Mouse (Mus musculus) myocyte (in vitro differentiated cells): ENCODE measurements at regions not wholly inside any gene's neighbourhood (a gene's known extent, or its start where the extent isn't known, plus 50 kb on each side); places are given as distances from the start of the nearest gene placed in this dataset.

ENCODE experiments used
- H3K27me3 ChIP-seq: one replicate; pipeline ENCODE4 v1.6.1; 2011; ENCODE audit not compliant: control insufficient read depth, insufficient read depth, insufficient read length
- H3K36me3 ChIP-seq: one replicate; pipeline ENCODE4 v1.6.1; 2011; ENCODE audit not compliant: control insufficient read depth, insufficient read depth
- H3K4me2 ChIP-seq: one replicate; pipeline ENCODE4 v1.6.1; 2011; ENCODE audit warnings: low read depth, control low read depth
- H3K4me3 ChIP-seq: one replicate; pipeline ENCODE4 v1.5.1; 2011; ENCODE audit warnings: mild to moderate bottlenecking, control low read depth, moderate library complexity
- H3K79me2 ChIP-seq: one replicate; pipeline ENCODE4 v1.6.1; 2011; ENCODE audit not compliant: control insufficient read depth, insufficient read depth
- H3ac ChIP-seq: one replicate; pipeline ENCODE4 v1.6.1; 2011; ENCODE audit not compliant: control insufficient read depth, insufficient read length
- CEBPB ChIP-seq: IDR thresholded peaks from 2 replicates; pipeline ENCODE4 v1.6.1; 2011; ENCODE audit warnings: mild to moderate bottlenecking, moderate library complexity; ENCODE audit not compliant: poor library complexity, insufficient read depth, severe bottlenecking
- E2F4 ChIP-seq: IDR thresholded peaks from one replicate; pipeline ENCODE4 v1.6.1; 2011; ENCODE audit warnings: mild to moderate bottlenecking, control low read depth, moderate library complexity; ENCODE audit not compliant: insufficient read depth
- MAX ChIP-seq: IDR thresholded peaks from one replicate; pipeline ENCODE4 v1.6.1; 2011; ENCODE audit warnings: low read depth, mild to moderate bottlenecking, control low read depth
- MYOD1 ChIP-seq, 3 experiments: IDR thresholded peaks; one replicate each; pipeline ENCODE4 v1.6.1; 2011; ENCODE audit warnings: control low read depth in 2 of 3, low read depth in 2 of 3, mild to moderate bottlenecking in 2 of 3, moderate library complexity in 1 of 3; ENCODE audit not compliant: insufficient read length in 2 of 3, control insufficient read depth in 1 of 3
- MYOG ChIP-seq, 3 experiments: IDR thresholded peaks; one replicate each; pipeline ENCODE4 v1.6.1; 2011; ENCODE audit warnings: control low read depth in 2 of 3, low read depth in 2 of 3, mild to moderate bottlenecking in 2 of 3; ENCODE audit not compliant: insufficient read length in 2 of 3, control insufficient read depth in 1 of 3, insufficient read depth in 1 of 3
- POLR2A ChIP-seq: IDR thresholded peaks from one replicate; pipeline ENCODE4 v1.6.1; 2011; ENCODE audit warnings: low read depth, mild to moderate bottlenecking, control low read depth, moderate library complexity; ENCODE audit not compliant: insufficient read length
- POLR2AphosphoS2 ChIP-seq: IDR thresholded peaks from one replicate; pipeline ENCODE4 v1.6.1; 2011; ENCODE audit warnings: low read depth, control low read depth; ENCODE audit not compliant: insufficient read length
- REST ChIP-seq: IDR thresholded peaks from one replicate; pipeline ENCODE4 v1.6.1; 2011; ENCODE audit warnings: mild to moderate bottlenecking, control low read depth, moderate library complexity; ENCODE audit not compliant: insufficient read depth, insufficient read length
- SRF ChIP-seq: IDR thresholded peaks from one replicate; pipeline ENCODE4 v1.6.1; 2011; ENCODE audit warnings: low read depth; ENCODE audit not compliant: control insufficient read depth, insufficient read length
- TCF12 ChIP-seq: IDR thresholded peaks from one replicate; pipeline ENCODE4 v1.6.1; 2011; ENCODE audit warnings: mild to moderate bottlenecking, control low read depth; ENCODE audit not compliant: poor library complexity, insufficient read depth, severe bottlenecking
- TCF3 ChIP-seq: IDR thresholded peaks from one replicate; pipeline ENCODE4 v1.6.1; 2011; ENCODE audit warnings: low read depth, control low read depth; ENCODE audit not compliant: insufficient read length
- USF1 ChIP-seq: IDR thresholded peaks from one replicate; pipeline ENCODE4 v1.6.1; 2011; ENCODE audit warnings: low read depth, mild to moderate bottlenecking, control low read depth, moderate library complexity

GRCm38 (mm10) chr10:98073432-98073831, 346.9 kb upstream of the C030005K15Rik start:
- no peak overlapping the region for H3K4me2 ChIP-seq
- no peak for TF ChIP-seq POLR2AphosphoS2
- TF ChIP-seq TCF3 = no peak
- no peak for TF ChIP-seq MYOD1 (IDR thresholded peaks at IDR 0.05; ENCODE audit: control insufficient read depth in 1 of 3, insufficient read length in 2 of 3, low read depth in 2 of 3)
- no peak for TF ChIP-seq SRF
- no peak for TF ChIP-seq MAX
- no peak for TF ChIP-seq TCF12
- no peak for TF ChIP-seq REST
- TF ChIP-seq USF1 = no peak
- TF ChIP-seq MYOG (IDR thresholded peaks at IDR 0.05; ENCODE audit: control insufficient read depth in 1 of 3, insufficient read depth in 1 of 3, insufficient read length in 2 of 3, low read depth in 2 of 3) = no peak
- TF ChIP-seq CEBPB = no peak
- no peak for TF ChIP-seq E2F4
- no peak for TF ChIP-seq POLR2A
- no peaks in the 10 kb centered on the region for H3K27me3 ChIP-seq

GRCm38 (mm10) chr10:98084881-98085280, 358.3 kb upstream of the C030005K15Rik start:
- Histone ChIP-seq H3K27me3 (no peaks in the 10 kb centered on the region), H3K36me3 (no peaks in the 10 kb centered on the region), H3K4me2 (no peak overlapping the region), H3K79me2 (no peaks in the 10 kb centered on the region), H3ac (no peak overlapping the region), H3K4me3 (no peak overlapping the region)
- no peak for TF ChIP-seq MYOD1 (IDR thresholded peaks at IDR 0.05; ENCODE audit: control insufficient read depth in 1 of 3, insufficient read length in 2 of 3, low read depth in 2 of 3)
- no peak for TF ChIP-seq MYOG (IDR thresholded peaks at IDR 0.05; ENCODE audit: control insufficient read depth in 1 of 3, insufficient read depth in 1 of 3, insufficient read length in 2 of 3, low read depth in 2 of 3)
- no peak for TF ChIP-seq TCF3
- TF ChIP-seq USF1 = no peak
- no peak for TF ChIP-seq SRF
- no peak for TF ChIP-seq E2F4
- no peak for TF ChIP-seq CEBPB
- TF ChIP-seq TCF12 = no peak
- TF ChIP-seq MAX = no peak
- no peak for TF ChIP-seq POLR2A
- TF ChIP-seq POLR2AphosphoS2 = no peak
- TF ChIP-seq REST = no peak

More at GRCm38 (mm10) chr10:98073432-98073831, 346.9 kb upstream of the C030005K15Rik start:
- Histone ChIP-seq H3K4me3 (no peak overlapping the region), H3K36me3 (no peaks in the 10 kb centered on the region), H3ac (no peak overlapping the region), H3K79me2 (no peaks in the 10 kb centered on the region)

GRCm38 (mm10) chr10:98116296-98116695, 389.7 kb upstream of the C030005K15Rik start:
- Histone ChIP-seq H3K4me3 (no peak overlapping the region), H3K79me2 (no peaks in the 10 kb centered on the region), H3K27me3 (no peaks in the 10 kb centered on the region), H3K4me2 (no peak overlapping the region), H3K36me3 (no peaks in the 10 kb centered on the region), H3ac (no peak overlapping the region)
- TF ChIP-seq MYOD1 (IDR thresholded peaks at IDR 0.05; ENCODE audit: control insufficient read depth in 1 of 3, insufficient read length in 2 of 3, low read depth in 2 of 3) (no peak), MAX (no peak), POLR2A (no peak), REST (no peak), TCF3 (no peak), E2F4 (no peak), USF1 (no peak), MYOG (IDR thresholded peaks at IDR 0.05; ENCODE audit: control insufficient read depth in 1 of 3, insufficient read depth in 1 of 3, insufficient read length in 2 of 3, low read depth in 2 of 3) (no peak), TCF12 (no peak), POLR2AphosphoS2 (no peak), CEBPB (no peak), SRF (no peak)

GRCm38 (mm10) chr10:98125713-98126112, 399.2 kb upstream of the C030005K15Rik start:
- H3K4me3 ChIP-seq = no peak overlapping the region
- no peaks in the 10 kb centered on the region for H3K27me3 ChIP-seq
- no peaks in the 10 kb centered on the region for H3K79me2 ChIP-seq
- H3K36me3 ChIP-seq = no peaks in the 10 kb centered on the region
- H3ac ChIP-seq = no peak overlapping the region
- no peak overlapping the region for H3K4me2 ChIP-seq
- no peak for TF ChIP-seq MYOD1 (IDR thresholded peaks at IDR 0.05; ENCODE audit: control insufficient read depth in 1 of 3, insufficient read length in 2 of 3, low read depth in 2 of 3)
- TF ChIP-seq SRF = no peak
- no peak for TF ChIP-seq POLR2AphosphoS2
- no peak for TF ChIP-seq E2F4
- no peak for TF ChIP-seq REST
- TF ChIP-seq MAX = no peak
- TF ChIP-seq TCF3 = no peak
- no peak for TF ChIP-seq MYOG (IDR thresholded peaks at IDR 0.05; ENCODE audit: control insufficient read depth in 1 of 3, insufficient read depth in 1 of 3, insufficient read length in 2 of 3, low read depth in 2 of 3)
- TF ChIP-seq TCF12 = no peak
- no peak for TF ChIP-seq USF1
- TF ChIP-seq CEBPB = no peak
- no peak for TF ChIP-seq POLR2A
